Mouse (Mus musculus) retina, adult 2 months (tissue): ENCODE results near the gene Hipk4.
A peak's percentile ranks its signal among the peaks of the same experiment; 100 is the strongest.
"Not testable (repeated sequence)": the region's sequence is repeated elsewhere in the genome, so short reads cannot be mapped to it uniquely, and the experiment has no call there.

Source experiments
- DNase-seq: peaks from one replicate; pipeline ENCODE4 v3.0.0-alpha.2; 2012; ENCODE audit warnings: low read depth, low spot score

The Hipk4 gene

GRCm38 (mm10) chr7:27494659-27495367 is 28.3 kb upstream of the Hipk4 start:
- not testable (repeated sequence) for DNase-seq

DNA sequence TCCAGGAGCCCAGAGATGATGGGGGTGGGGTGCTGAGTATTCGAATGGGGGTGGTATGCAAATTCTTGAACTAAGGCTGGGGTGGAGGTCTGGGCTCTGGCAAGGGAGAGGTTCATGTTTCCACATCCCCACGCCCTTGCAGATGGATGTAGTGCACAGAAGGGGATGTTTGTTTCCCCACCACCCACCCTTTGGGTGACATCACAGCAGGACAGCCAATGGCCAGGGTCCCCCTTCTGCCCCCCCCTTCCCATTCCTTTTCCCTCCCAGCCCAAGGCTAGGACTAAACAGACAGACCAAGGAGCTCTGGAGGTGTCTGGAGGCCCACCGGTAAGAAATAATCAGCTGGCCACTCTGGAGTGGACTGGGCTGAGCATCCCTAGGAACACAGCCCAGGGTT is 24.0 kb upstream of the Hipk4 start, which contains the start of gene Prx:
TSS of gene Prx (plus strand) at position 289 of the 400 bp plus-strand sequence.
- no peak for DNase-seq

DNA sequence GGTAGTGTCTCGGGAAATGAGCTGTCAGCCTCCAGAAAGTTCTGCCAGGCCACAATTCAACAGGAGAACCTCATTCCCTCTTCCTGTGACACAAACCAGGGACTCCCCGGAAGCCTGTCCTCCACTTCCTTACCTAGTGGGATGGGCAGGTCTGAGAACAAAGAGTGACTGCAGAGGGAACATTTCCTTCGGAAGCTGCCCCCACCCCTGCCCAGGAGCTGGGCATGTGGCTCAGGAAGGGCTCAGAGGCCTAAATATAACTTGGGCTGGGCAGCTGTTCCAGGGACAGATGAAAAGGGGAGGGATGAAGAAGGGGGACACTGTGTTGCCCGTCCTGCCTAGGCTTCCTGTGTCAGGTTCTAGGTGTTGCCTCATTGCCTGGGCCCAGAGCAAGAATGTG is 21.4 kb upstream of the Hipk4 start:
- no peak for DNase-seq

DNA sequence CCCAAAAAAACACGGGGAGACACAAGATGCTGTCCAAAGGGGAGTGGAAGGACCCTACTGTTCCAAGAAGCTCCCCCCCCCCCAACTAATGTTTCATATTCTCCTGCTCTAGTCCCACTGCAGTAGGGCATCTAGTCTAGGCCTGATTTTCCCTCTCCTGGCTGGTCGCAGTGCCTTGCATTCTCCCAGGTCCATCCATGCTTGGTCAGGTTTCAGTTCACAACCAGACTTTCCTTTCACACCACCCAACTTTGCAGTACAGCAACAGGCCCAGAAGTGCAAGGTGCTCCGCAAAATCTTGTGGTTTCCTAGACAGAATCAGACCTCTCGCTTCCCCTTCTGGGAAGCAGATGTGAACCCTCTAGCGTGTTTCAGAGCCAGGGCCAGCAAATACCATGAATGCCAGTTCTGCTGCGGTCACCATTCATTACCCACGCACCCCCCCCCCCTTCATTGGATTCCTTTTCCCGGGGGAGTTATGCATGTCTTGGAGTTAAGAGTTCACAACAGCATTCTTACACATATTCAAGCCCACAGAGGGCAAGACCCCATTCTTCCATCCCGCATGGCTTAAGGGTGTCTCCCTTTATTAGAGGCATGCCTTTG is 16.2 kb upstream of the Hipk4 start:
- no peak for DNase-seq

- DNase-seq = peak; percentile 89
Observed at GRCm38 (mm10) chr7:27507711-27508647, 15.1 kb upstream of the Hipk4 start.

DNA sequence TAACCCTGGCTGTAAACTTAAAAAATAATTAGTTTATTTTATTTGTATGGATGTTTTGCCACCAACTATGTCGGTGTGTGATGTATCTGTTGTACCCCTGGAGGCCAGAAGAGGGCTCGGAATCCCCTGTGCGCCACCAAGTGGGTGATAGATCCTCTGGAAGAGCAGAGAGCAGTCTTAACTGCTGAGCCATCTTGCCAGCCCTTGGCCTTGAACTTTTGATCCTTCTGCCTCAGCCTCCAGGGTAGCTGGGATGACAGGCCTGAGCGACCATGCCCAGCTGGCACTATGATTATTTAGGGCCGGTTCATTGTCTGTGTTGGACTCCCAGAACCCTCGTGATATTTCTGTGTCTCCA is 14.4 kb upstream of the Hipk4 start:
- no peak for DNase-seq

DNA sequence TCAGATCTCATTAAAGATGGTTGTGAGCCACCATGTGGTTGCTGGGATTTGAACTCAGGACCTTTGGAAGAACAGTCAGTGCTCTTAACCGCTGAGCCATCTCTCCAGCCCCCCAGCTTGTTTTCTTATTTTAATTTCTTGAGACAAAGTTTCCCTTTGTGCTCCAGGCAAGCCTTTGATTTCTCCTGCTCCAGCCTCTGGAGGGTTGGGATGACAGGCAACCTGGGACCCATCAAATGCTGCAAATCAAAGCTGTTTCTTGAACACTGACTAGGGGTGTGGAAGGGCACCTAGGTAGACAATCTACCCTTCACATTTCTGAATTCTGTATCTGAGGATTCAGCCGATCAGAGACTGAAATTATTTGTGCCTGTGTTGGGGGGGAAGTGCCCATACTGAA is 12.3 kb upstream of the Hipk4 start:
- no peak for DNase-seq

GRCm38 (mm10) chr7:27514961-27515360 is 8.1 kb upstream of the Hipk4 start:
- DNase-seq = no peak

GRCm38 (mm10) chr7:27518314-27518713 is 4.8 kb upstream of the Hipk4 start:
- DNase-seq = no peak

GRCm38 (mm10) chr7:27520104-27520503 is 3.0 kb upstream of the Hipk4 start:
- no peak for DNase-seq

- no peak for DNase-seq
Observed at GRCm38 (mm10) chr7:27520599-27520998, 2.5 kb upstream of the Hipk4 start.

DNA sequence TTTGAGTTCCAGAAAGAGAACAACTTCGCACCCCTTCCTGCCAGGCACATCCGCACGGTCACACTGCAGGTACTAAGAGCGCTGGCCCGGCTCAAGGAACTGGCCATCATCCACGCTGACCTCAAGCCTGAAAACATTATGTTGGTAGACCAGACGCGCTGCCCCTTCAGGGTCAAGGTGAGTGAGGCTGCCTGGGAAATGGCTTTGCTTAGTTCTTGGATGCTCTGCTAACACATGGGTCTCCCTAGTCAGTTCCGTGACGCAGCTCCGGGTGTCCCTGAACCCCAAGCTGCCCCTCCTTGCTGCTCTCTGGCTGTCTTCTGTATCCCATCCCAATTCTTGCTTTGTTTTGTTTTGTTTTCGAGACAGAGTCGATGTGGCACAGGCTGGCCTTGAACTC is 738 bp downstream of the Hipk4 start:
- no peak for DNase-seq

GRCm38 (mm10) chr7:27526039-27526827 is 3.2 kb downstream of the Hipk4 start:
- DNase-seq = peak; percentile 71

DNA sequence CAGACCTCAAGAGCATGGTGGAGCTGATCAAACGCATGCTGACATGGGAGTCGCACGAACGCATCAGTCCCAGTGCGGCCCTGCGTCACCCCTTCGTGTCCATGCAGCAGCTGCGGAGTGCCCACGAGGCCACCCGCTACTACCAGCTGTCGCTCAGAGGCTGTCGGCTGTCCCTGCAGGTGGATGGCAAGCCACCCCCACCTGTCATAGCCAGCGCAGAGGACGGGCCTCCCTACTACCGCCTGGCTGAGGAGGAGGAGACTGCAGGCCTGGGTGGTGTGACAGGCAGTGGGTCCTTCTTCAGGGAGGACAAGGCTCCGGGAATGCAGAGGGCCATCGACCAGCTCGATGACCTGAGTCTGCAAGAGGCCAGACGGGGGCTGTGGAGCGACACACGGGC is 6.0 kb downstream of the Hipk4 start:
- DNase-seq = no peak

DNA sequence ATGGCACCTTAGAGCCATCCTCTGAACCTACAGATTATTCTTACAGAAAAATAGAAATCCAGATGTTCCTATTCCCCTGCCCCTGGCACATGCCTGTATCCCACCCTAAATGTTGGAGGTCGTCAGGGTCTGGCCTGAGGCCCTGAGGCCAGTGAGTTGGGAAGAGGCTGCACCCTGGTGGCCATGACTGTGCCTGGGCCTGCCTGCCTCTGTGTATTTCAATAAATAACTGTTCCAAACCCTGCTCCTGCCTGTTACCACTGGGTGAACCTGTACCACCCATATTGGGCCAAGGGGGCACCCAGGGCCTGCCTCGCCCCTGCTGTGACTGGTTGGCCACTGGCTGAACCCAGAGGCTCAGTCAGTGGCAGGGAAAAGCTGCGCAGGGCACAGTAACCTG is 7.9 kb downstream of the Hipk4 start:
- no peak for DNase-seq

GRCm38 (mm10) chr7:27531707-27532106 is 8.6 kb downstream of the Hipk4 start:
- no peak for DNase-seq

- no peak for DNase-seq
Observed at GRCm38 (mm10) chr7:27532480-27533050, 9.5 kb downstream of the Hipk4 start.

DNA sequence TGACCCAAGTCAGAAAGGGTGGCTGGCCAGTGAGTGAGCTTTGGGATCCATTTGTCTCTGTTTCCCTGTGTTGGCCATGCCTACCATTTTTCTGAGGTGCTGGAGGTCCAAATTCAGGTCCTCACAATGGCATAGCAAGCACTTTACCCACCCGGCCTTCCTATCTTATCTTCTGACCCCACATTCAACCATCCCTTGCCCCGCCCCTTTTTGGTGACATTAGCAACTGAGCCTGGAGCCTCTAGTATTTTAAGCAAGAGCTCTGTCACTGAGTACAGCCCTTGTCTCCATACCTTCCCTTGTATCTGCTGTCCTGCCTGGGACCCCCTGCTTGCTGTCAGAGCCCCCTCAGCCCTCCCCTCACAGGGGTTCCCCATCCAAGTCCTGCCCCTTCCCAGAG is 12.3 kb downstream of the Hipk4 start:
- DNase-seq = no peak

DNA sequence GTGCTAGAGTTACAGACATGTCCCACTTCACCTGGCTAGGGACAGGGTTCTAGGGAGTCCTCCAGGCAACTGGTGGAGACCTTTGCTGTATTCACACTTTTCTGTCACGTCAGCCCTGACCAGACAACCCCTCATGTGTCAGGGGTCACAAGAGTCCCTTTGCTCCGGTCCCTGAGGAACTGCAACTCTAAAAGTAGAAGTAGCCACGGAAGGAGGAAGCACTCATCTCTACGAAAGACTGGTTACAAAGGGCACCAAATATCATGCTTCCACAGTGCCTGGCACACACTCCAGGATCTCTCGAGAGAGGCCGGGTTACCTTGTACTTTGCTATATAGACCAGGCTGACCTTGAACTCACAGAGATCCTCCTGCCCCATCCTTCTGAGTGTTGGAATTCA is 13.6 kb downstream of the Hipk4 start:
- DNase-seq = no peak

DNA sequence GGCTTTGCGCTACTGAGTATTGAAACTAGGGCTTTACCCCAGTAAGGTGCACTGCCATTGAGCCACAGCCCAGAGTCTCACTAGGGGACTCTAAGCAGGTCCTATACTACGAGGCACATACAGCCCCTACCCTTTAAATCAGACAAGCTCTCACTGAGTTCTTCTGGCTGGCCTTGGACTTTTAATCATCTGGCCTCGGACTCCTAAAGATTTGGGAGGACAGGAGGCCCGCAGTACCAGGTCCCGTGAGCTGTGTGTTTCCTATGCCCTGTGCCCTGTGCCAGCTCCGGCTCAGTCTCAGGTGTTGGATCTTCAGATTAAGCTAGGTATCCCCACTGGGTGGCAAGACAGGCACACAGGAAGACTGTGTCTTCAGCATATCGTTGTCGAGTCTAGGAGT is 14.9 kb downstream of the Hipk4 start:
- DNase-seq = no peak

GRCm38 (mm10) chr7:27538797-27539196 is 15.7 kb downstream of the Hipk4 start:
- no peak for DNase-seq
